Mouse (Mus musculus) spleen, postnatal 14 days (tissue): ENCODE results near the gene Kcnj8.
A peak's percentile ranks its signal among the peaks of the same experiment; 100 is the strongest.
"Not testable (repeated sequence)": the region's sequence is repeated elsewhere in the genome, so short reads cannot be mapped to it uniquely, and the experiment has no call there.

Experiments used
- DNase-seq, 2 experiments: peaks; one replicate each; pipeline ENCODE4 v3.0.0; 2021 to 2022; ENCODE audit warnings: low spot score in 2 of 2

Kcnj8 gene

DNA sequence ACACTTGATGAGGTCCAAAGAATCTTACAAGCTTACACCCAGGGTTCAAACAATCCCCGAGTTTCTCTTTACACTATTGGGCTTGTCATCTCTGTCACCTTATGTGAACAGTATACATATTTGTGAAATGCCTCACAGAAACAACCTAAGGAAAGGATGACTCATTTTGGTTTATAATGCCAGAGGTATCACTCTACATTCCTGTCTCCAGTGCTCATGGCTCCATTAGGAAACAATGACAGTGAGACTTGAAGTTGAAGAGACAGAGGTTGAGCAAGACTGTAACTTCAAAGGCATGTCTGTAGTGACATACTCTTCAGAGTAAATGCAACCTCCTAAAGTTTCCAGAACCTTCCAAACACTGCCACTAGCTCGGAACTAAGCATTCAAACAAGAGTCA lies 23.0 kb downstream of the Kcnj8 start:
- no peak for DNase-seq

DNA sequence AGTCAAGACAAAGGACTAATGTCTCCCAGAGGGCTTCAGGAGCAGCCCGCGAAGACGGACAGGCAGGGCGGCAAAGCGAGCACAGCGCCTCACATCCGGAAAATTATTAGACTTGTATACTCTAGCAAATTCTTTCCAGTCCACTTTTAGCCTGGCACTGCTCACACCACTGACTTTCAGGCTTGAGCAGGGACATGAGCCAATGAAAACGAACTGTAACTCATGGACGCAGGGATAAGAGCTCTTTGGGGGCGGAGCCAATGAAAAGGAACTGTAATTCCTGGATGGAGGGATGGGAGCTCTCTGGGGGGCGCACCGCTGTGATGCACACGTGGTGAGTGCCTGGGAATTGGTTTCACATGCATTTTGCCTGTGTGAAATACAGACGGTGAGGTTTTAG lies 26.3 kb downstream of the Kcnj8 start:
- no peak for DNase-seq

DNA sequence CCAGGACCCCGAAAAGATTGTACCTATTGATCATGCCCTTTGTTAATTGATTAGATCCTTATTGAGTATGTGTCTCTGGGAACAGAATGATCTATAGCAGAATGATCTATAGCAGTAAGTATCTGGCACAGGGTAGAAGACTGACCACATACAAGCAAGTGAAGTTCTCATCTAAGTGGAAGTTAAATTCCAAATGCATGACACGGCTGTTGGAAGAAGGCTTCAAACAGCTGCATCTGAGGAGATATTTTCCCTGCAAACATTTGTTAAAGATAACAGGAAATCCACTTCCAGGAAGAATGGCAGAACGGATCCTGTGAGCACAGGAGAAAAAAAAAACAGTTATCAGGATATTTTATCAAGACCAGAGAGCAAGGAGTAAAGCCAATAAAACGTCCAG lies 27.8 kb downstream of the Kcnj8 start:
- DNase-seq, result no peak

DNA sequence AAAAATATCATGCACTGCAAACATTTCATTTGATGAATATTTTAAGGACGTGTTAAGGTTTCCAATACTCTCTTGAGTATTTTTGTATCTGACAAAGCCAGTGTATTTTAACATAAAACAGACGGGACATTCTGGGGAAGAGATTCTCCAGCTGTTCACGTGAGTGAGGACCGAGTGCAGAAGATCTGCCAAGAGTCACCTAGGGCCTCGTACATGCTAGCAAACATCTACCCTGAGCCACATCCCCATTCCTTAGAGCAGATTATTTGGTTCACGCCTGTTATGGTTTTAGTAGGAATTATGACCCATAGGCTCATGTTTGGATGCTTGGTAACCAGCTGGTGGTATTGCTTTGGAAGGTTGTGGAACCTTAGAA lies 28.6 kb downstream of the Kcnj8 start:
- no peak for DNase-seq

DNA sequence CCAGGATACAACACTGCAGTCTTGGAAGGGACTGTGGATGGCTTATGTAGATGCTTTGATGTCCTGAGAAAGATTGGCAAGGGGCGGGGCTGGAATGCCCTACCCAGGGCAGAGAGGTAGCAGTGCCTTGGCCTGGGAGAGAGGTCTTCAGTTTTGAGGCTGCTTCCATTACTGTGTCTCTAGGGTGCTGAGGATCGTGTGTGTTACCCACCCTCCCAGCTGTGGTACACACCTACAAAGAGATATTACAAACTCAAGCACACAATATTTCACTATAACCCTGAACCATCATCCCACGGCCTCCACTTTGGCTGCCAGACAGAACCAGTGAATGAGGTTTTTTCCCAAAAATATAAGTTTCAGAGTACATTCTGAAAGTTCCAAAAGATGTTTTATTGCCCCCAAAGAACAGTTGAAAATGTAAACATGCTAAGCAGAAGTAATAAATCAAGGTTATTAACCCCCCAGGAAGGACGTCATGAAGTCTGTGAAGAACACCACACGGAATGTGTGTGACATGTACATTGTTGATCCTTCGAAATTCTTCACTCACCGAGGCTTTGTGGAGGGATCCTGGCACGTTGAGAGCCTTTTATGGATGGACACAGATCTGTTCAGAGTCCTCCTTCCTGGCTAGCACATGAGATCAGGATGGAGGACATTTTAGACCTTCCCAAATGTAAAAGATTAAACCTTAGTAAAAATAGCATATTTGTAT lies 29.2 kb downstream of the Kcnj8 start:
- no peak for DNase-seq

DNA sequence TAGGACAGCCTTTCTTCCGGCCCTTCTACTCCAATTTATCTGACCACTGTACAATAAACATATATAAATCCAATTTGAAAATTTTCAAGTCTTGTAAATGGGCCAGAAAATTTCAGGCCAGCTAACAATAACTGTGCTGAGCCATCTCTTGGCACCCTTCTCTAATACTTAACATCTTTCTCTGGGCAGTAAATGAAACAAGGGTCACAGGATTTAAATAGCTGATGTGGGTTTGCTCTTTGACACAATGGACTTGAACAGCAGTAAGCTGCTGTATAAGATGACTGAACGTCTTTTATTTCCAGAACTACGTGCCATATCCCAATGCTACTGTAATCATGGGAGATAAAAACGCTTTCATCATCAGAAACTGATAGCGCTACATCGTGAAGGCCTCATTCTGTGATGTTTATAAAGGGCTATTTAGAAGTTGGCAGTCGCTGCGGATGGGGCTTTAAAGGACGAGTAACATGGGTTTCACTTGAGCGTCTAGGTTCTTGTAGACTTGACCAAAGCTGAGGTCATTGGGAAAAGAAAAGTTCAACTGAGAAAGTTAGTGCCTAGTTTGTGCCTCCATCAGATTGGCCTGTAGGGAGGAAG lies 30.8 kb downstream of the Kcnj8 start:
- no peak for DNase-seq

DNA sequence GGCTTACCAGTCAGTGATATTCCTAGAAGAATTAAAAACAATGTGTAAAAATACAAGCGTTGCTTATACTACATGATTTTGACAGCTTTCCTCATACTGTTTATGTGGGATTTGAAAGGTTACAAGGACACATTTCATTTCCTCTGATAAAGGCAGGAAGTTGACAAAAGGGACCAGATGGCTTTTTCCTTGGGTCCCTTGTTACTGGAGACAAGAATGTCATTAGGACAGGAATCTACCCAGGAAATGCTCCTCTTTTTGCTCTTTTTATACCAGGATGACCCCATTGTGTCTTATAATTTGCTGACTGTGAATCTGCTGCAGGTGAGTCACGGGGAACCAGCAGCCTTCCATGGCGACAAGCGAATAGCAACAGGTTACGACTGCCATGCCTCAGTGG lies 31.3 kb downstream of the Kcnj8 start:
- DNase-seq, result no peak

DNA sequence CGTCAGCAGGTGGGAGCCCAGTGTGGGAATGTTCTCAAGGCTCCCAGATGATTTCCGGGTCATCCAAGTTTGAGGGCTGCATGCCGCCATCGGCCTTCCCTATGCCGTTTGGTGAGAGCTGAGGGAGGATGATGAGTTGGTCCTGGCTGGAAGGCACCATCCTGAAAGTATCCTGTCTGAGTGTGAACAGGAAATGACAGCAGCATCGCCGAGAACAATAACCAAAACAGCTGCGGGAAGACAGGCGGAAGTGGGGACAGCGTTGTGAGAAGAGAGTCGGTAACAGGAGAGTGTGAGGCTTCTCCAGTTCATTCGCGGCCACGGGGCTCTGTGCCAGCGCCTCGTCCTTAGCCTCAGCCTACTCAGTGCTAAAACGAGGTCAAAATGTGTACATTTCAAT lies 32.9 kb downstream of the Kcnj8 start:
- DNase-seq, result no peak

DNA sequence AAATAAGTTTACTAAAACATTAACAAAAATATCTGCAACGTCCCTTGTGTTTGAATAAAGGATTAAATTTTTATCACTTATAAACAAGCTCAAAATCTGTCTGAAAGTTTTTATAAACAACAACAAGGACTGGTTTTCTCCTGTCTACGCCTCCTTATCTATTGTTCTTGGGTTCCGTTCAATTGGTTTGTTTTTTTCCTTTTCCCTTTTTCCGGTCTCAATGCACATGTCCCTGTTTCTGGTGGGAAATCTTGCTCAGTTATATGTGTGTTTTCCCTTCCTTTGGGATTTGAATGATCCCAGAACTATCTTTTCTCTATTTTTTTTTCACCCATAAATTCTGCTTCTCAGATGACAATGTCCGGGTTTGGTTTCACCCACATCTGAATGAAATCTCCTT lies 38.0 kb downstream of the Kcnj8 start:
- DNase-seq, result no peak

DNA sequence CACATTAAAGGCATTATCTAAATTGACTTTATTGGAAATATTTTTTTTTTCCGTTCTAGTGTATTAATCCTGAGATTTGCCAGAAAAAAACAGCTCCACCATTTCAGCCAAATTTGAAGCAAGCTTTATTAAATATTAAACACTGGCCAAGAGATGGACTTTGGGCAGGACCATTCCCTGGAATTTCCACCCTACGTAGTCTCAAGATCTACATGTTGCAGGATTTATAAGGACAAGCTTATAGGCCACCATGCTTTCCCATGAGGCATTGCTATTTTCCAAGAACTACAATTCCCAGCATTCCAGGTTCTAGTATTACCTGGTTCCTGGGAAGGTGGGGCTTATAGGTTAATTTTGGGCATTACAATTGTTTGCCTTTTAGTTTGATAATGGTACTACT lies 38.7 kb downstream of the Kcnj8 start:
- no peak for DNase-seq

DNA sequence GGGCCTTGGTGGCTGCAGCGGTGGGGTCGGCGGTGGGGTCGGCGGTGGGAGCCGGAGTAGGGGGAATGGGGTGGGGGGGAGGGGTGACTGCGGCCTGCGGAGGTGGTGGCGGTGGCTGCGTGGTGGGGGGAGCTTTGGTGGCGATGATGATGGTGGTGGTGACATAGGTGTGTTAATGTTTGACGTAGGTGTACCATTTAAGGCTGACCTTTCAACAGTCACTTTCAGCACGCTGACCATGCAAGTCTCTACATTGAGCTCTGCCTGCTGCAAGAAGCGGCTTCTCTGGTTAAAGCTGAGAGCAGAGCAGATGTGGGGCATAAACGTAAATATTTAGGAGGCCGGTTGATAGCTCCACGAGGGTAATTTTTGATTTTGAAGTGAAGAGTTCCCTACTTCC lies 39.3 kb downstream of the Kcnj8 start:
- DNase-seq, result no peak

DNA sequence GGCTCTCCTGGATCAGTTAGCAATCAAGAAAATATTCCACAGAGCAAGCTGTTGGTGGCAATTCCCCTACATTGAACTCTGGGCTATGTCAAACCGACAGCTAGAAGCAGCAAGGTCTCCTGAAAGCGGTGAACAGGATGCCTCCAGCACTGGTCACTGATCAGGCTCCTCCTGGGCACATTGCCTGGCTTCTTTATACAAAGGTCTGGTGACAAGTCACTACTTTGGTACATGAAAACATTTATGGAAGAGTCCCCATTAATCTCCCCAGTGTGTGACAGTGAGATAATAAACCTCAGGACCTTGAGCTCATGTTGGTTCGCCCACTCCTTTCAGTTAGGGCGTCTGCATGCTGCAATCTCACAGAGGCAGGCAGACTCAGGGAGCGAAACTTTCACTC lies 41.0 kb downstream of the Kcnj8 start:
- DNase-seq, result no peak

DNA sequence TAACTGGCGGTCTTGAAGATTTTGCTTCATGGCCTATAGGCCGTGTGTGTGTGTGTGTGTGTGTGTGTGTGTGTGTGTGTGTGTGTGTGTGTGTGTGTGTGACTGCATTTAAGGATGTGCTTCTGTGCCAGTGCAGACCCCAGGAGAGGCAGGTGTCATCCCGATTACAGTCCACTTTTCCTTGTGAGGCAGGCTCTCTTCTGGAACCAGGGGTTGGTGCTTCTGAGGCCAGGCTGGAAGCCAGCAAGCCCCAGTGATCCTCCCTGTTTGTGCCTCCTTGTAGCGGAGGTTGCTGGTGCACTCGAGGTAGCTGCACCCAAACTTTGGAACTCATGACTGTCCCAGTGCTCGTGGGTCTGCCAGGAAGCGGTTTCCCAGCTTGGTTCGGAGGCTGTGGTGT lies 41.7 kb downstream of the Kcnj8 start:
- no peak for DNase-seq

DNA sequence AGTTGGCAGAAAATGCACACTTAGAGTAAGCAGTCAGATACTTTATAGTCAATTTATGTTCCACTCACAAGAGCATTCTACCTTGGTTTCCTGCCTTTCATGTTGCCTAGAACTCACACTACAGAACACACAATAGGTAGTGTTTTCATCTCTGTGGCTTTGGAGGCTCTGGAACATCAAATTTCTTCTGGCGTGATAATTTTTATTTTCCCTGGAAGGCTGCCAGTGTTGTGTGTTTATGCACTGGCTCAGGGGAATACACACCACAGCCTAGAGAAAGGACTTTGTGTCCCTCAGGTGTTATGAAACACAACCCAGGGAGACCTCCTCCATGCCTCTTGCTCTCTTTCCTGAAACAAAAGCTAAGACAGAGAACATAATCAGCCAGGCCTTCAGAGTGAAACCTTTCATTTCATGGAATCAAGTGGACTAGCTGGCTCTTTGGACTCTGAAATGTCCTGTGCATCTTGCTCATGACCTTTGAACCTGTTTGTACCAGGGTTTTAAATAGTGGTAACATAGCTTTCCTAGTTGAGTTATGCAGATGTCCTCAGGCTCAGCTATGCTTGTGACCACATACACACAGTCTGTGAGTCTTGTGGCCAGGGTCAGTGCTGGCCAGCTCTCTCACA lies 43.4 kb downstream of the Kcnj8 start:
- no peak for DNase-seq

DNA sequence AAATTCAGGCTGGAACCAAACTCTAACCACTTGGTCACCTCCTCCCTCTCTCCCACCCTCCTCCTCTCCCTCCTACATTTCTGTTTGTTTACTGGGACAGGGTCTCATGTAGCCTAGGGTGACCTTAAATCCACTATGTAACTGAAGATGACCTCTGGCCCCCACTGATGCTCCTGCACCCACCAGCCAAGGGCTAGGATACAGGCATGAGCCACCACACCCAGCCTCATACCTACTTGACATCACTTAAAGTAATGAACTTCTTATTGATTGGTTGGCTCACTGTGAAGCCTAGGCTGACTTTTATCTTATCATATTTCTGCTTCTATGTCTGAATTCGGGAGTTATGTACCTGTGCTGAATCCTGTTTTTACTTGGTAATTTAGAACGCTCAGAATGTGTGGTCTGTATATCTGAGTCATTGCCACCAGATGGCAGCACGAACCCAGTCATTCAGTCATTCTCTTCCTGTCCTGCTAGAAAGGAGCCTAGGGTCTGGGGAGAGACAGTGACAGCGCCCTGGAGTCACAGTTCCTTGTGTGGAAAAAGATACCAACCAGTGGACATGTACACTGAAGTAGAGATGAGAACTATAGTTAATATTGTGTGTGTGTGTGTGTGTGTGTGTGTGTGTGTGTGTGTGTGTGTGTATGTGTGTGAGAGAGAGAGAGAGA lies 46.6 kb downstream of the Kcnj8 start:
- peak in 1 of 2 experiments; percentile 38 for DNase-seq

DNA sequence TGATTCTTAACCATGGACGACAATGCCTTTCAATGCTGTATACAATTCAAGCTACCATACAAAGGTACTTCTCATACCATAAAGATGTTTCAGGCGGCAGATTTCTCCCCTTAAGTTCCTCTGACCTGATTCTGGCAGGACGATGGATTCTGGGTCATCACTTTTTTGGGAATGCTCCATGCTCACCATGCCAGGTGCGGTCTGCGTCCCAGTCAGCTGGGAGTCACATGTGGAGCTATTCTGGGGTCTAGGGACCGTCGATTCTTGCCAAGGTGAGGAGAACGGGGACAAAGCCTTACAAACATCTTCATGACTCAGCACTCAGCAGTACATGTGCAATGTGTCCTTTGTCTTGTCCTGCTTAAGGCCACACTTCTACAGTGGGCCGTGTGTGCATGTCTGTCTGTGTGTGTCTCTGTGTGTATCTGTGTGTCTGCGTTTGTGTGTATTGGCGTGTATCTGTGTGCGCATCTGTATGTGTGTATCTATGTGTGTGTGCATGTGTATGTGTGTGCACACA lies 49.8 kb downstream of the Kcnj8 start:
- DNase-seq, result no peak

DNA sequence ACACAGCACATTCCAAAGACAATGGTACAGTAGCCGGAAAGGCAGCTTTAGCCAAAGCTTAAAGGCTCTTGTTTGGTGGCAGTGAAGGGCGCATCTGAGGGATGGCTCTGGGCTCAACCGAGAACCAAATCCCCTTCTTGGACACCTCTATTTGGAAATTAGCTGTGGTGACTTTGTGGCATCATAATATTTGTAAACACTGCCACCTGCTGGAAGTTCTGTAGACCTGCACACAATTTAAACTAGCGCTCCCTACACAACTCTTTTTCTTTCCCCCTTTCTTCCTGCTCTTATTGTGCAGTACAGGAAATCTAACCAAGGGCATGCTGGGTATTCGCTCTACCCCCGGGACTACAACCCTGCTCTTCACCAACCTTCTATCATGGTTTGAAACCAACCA lies 52.3 kb downstream of the Kcnj8 start:
- no peak for DNase-seq

DNA sequence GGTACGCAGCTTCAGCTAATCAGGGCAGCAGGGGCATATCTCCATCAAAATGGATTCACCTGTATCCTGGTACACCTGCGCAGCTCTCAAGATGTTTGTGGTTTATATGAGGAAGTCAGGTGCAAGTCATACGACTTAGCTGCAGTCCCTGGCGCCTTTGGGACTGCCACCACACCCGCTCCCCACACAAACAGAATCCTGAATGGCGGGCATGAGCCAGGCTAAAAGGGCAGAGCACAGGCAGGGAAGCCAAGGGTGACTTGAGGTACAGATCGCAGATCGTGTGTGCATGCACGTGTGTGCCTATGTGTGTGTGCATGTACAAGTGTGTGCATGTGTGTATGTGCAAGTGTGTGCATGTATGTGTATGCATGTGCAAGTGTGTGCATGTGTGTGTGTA lies 56.0 kb downstream of the Kcnj8 start:
- DNase-seq, result not testable (repeated sequence)

DNA sequence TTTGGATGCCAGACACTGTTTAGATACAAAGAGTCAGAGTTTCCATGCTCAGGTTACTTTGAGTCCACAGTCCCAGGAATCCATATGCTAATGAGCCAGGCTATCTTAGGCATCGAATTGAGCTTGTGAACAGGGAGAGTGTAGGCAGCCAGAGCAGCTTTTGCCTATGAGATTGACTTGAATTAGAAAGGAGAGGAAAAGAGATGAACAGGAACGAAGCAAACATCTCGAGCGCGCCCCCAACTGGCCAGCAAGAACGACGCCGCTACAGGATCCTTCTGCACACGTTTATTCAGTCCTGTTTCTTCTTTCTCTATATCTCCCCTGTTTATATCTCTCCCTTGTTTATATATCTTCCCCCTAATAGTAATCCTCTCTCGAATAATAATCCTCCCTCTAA lies 56.5 kb downstream of the Kcnj8 start:
- DNase-seq, result no peak
